Mouse (Mus musculus) intestine, postnatal 0 days (tissue): ENCODE measurements around the gene Pdcd1lg2. TPM values are rescaled to one million over a fixed set of nuclear protein-coding genes. Genes with fewer than 3 reads are reported as not detected.
A peak's percentile ranks its signal among the peaks of the same experiment; 100 is the strongest.

Experiments
- ATAC-seq: fragments of 200-750 bp; cut with Nextera tagmentation; 2 replicates; pipeline ENCODE4 v1.8.0; 2017; ENCODE audit warnings: mild to moderate bottlenecking, moderate TSS enrichment, moderate library complexity
- H3K27ac ChIP-seq: fragments of 300-500 bp; sonication (generic); 2 replicates; pipeline ENCODE4 v1.5.1; 2014; ENCODE audit warnings: mild to moderate bottlenecking, low read depth, low read length, moderate library complexity
- H3K27me3 ChIP-seq: fragments of 300-500 bp; sonication (generic); replicated peaks from 2 replicates; pipeline ENCODE4 v1.6.1; 2014; ENCODE audit warnings: low read length, mixed read lengths; ENCODE audit not compliant: control insufficient read depth, insufficient read depth
- H3K36me3 ChIP-seq: fragments of 300-500 bp; sonication (generic); 2 replicates; pipeline ENCODE4 v1.6.1; 2014; ENCODE audit warnings: mild to moderate bottlenecking, moderate library complexity; ENCODE audit not compliant: control insufficient read depth, insufficient read depth
- H3K4me1 ChIP-seq: fragments of 300-500 bp; sonication (generic); replicated peaks from 2 replicates; pipeline ENCODE4 v1.6.1; 2014; ENCODE audit warnings: antibody characterized with exemption, low read length, mixed read lengths; ENCODE audit not compliant: control insufficient read depth, insufficient read depth
- H3K4me2 ChIP-seq: fragments of 300-500 bp; sonication (generic); replicated peaks from 2 replicates; pipeline ENCODE4 v1.6.1; 2014; ENCODE audit warnings: low read depth, mild to moderate bottlenecking, moderate library complexity
- H3K4me3 ChIP-seq: fragments of 300-500 bp; sonication (generic); 2 replicates; pipeline ENCODE4 v1.5.1; 2014; ENCODE audit warnings: low read depth, low read length
- H3K9ac ChIP-seq: fragments of 300-500 bp; sonication (generic); 2 replicates; pipeline ENCODE4 v1.6.1; 2014; ENCODE audit warnings: mild to moderate bottlenecking, low read depth, low read length
- H3K9me3 ChIP-seq: fragments of 300-500 bp; sonication (generic); 2 replicates; pipeline ENCODE4 v1.6.1; 2016; ENCODE audit warnings: mixed run types; ENCODE audit not compliant: control insufficient read depth
- CTCF ChIP-seq: sonication (generic); IDR thresholded peaks from 2 replicates; pipeline ENCODE4 v1.5.1; 2016; ENCODE audit warnings: low read depth, mild to moderate bottlenecking, control low read depth, antibody characterized with exemption, moderate library complexity
- WGBS: fragments of 180-500 bp; shearing (Covaris S2); extraction: QIAGEN DNeasy Blood & Tissue Kit; methylation state at CpG from one replicate; pipeline ENCODE4 v1.1.7; 2014; 5-methylcytosine and 5-hydroxymethylcytosine counted together
- polyA plus RNA-seq: library from polyadenylated mRNA; unstranded; fragments of >200 nt; fragmentation: Nextera tagmentation; extraction: Ambion mirVana; gene quantifications from 2 replicates; pipeline ENCODE4 v1.2.1, GENCODE M21; 2015

Pdcd1lg2 gene
- polyA plus RNA-seq, 1 experiment from 2014 or later = not detected

DNA sequence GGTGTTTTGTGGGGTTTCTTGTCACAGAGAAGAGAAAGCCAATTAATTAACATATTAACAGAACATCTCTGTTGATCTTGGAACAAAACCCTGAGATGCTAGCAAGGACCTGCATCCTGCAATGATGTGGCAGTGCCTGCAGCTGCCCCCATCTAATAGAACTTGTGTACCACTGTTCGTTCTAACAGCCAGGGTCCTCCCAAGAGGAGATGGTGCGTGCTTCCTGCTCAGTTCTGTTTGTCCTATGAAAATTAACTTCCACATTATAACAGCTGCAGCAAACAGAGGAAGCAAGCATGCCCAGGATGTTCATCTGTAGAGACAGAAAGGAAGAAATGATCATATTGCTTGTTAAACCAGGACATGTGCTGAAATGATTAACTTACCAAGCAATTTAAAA, 73.8 kb downstream of the Pdcd1lg2 start:
- Histone ChIP-seq H3K9ac (no peak overlapping the region), H3K27ac (no peak overlapping the region), H3K27me3 (no peaks in the 10 kb centered on the region), H3K9me3 (no peaks in the 10 kb centered on the region), H3K36me3 (no peaks in the 10 kb centered on the region), H3K4me1 (no peaks in the 10 kb centered on the region; the same call in 1 of the 2 replicates), H3K4me3 (no peak overlapping the region), H3K4me2 (no peak overlapping the region)
- 53% methylated on average over 2 of the region's 2 CpGs for WGBS
- no peak for TF ChIP-seq CTCF
- ATAC-seq = no peak

DNA sequence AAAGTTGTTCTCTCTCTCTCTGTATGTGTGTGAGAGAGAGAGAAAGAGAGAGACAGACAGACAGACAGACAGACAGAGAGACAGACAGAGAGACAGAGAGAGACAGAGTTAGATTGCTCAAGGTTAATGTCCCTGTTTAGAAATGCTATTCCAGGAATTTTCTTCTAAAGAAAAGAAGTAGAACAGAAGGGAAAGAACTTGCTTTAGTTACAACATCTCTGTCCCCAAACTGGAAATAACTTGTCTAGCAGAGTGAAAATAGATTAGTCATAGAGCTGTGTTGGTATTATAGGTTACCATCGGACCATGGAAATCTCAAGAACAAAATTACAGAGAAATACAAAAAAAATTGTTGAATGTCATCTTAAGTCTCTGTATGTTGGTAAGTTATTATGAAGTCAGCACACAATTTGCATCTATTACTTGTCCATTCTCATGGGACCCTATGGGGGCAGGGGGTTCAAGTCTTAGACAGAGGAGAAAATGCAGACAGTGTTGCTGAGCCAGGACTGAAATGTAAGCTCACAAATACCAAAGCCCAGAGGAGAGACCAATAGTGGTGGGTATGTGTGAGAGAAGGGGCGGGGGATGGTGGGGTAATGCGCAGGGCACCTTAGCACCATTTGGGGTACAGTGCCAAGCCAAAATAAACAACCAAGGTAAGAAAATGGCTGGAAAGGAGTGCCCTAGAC, 74.7 kb downstream of the Pdcd1lg2 start:
- Histone ChIP-seq H3K9me3 (no peaks in the 10 kb centered on the region), H3K27ac (peak overlapping the region; percentile 41; the same call in 1 of the 2 replicates), H3K4me3 (no peak overlapping the region), H3K4me2 (no peak overlapping the region), H3K9ac (no peak overlapping the region), H3K36me3 (no peaks in the 10 kb centered on the region), H3K4me1 (no peaks in the 10 kb centered on the region; the same call in 1 of the 2 replicates), H3K27me3 (no peaks in the 10 kb centered on the region)
- no peak for TF ChIP-seq CTCF
- WGBS = 87% methylated on average over 3 of the region's 3 CpGs
- ATAC-seq = no peak

DNA sequence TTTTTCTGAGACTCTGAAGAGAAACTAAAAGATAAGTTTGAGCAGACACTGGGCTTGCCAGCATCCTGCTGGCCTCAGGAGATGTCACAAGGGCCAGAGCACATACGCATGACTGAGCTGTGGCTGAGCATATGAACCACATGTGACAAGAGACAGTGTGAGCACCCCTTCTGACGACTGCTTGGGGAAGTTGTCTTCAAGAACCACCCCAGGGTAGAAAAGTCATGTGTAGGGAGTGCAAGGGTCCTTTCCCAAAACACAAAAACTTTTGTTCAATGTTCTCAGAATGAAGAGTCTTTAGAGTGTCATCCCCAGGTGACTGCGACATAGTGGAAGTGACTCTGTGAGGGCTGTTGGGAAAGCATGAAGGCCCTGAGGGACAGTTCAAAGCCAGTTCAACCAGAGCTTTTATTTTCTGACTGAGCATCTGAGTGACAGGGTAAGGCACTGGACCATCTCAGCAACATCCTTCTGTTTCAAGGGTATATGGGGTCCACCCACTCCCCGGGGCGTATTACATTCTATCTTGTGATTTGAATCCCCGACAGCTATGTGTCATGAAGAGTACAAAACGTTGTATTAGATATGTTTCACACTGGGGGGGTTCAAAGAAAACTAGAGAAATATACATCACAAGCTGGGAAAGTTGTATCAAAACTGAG, 76.0 kb downstream of the Pdcd1lg2 start:
- no peak overlapping the region for H3K4me3 ChIP-seq
- ATAC-seq = no peak

DNA sequence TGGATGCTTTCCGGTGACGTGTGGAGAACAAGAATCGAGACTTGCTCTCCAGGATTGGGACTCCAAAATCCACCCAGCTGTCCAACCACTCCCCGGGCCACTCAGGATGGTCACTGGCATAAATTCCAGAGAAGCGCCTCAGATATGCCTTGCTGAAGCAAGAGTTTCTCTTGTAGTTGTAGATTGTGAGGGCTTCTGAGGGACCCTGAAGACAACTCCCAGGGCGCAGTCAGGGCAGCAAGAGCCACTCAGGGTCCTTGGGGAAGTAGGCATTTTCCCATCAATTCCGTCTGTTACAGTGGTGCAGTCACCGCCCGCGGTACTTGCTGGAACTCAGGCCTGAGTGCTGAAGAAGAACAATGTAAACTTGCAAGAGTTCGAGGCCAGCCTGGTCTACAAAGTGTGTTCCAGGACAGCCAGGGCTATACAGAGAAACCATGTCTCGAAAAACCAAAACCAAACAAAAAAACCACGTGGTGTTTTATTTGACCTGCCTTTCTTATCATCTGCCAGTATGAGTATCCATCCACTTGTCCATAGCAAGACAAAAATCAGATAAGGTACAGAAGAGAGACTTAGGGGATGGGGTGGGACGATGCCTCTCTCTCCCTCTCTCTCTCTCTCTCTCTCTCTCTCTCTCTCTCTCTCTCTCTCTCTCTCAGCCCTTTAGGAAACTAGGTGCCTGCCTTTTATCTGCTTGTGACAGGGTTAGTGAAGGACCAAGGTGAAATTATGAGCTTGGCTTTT, 76.8 kb downstream of the Pdcd1lg2 start:
- no peak for TF ChIP-seq CTCF

More for the DNA sequence above, 76.0 kb downstream of the Pdcd1lg2 start:
- Histone ChIP-seq H3K4me1 (no peaks in the 10 kb centered on the region; the same call in 1 of the 2 replicates), H3K9me3 (no peaks in the 10 kb centered on the region), H3K36me3 (no peaks in the 10 kb centered on the region), H3K9ac (no peak overlapping the region), H3K27ac (no peak overlapping the region), H3K27me3 (no peaks in the 10 kb centered on the region), H3K4me2 (no peak overlapping the region)
- WGBS = 87% methylated on average over 7 of the region's 7 CpGs
- TF ChIP-seq CTCF = no peak

DNA sequence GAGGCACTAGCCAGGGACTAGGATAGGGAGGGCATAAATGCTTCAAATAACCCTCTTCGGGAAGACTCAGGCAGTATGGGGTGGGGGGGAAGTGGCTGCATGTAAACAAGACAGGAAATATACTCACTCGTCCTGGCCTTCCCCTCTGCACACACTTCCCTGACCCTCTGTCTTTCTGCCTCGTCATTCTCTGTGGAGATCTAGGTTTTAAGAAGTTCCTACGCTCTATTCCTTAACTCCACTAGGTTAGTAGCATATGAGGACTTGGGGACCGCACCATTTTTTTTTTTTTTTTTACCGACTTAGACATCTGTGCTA, 77.3 kb downstream of the Pdcd1lg2 start:
- no peaks in the 10 kb centered on the region for H3K9me3 ChIP-seq
- H3K4me1 ChIP-seq = no peaks in the 10 kb centered on the region; the same call in 1 of the 2 replicates
- no peak overlapping the region for H3K27ac ChIP-seq
- no peak overlapping the region for H3K9ac ChIP-seq
- no peak for TF ChIP-seq CTCF
- 43% methylated on average over 6 of the region's 6 CpGs for WGBS
- no peak for ATAC-seq
- no peaks in the 10 kb centered on the region for H3K36me3 ChIP-seq
- no peaks in the 10 kb centered on the region for H3K27me3 ChIP-seq
- H3K4me2 ChIP-seq = no peak overlapping the region
- no peak overlapping the region for H3K4me3 ChIP-seq

More for the DNA sequence above, 76.8 kb downstream of the Pdcd1lg2 start:
- H3K4me3 ChIP-seq = no peak overlapping the region
- WGBS = 87% methylated on average over 14 of the region's 14 CpGs
- H3K4me2 ChIP-seq = no peak overlapping the region
- no peaks in the 10 kb centered on the region; the same call in 1 of the 2 replicates for H3K4me1 ChIP-seq
- no peaks in the 10 kb centered on the region for H3K27me3 ChIP-seq
- H3K27ac ChIP-seq = no peak overlapping the region
- no peaks in the 10 kb centered on the region for H3K36me3 ChIP-seq
- H3K9me3 ChIP-seq = no peaks in the 10 kb centered on the region
- no peak overlapping the region for H3K9ac ChIP-seq
- no peak for ATAC-seq

DNA sequence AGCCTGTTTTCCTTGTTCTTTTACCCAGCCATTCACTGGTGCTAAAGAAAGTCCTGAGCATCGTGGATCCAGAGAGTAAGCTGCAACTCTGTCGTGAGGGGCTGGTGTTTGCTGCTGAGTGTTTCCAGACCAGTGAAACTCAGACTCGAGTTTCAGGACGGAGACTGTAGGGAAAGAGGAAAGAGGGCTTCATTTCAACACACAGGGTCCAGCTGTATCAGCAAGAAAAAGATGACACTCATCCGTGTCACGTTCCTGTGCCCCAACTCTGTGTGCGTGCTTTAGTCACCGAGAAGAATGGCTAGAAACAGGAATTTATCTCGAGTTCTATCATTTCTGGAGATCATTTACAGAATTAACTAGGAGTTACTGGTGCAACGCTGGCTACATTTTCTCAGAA, 77.7 kb downstream of the Pdcd1lg2 start:
- H3K4me3 ChIP-seq = no peak overlapping the region
- no peak for ATAC-seq
- no peaks in the 10 kb centered on the region; the same call in 1 of the 2 replicates for H3K4me1 ChIP-seq
- H3K27ac ChIP-seq = no peak overlapping the region
- 36% methylated on average over 10 of the region's 10 CpGs for WGBS
- no peaks in the 10 kb centered on the region for H3K36me3 ChIP-seq
- H3K9me3 ChIP-seq = no peaks in the 10 kb centered on the region
- no peaks in the 10 kb centered on the region for H3K27me3 ChIP-seq
- no peak overlapping the region for H3K9ac ChIP-seq
- no peak for TF ChIP-seq CTCF
- no peak overlapping the region for H3K4me2 ChIP-seq
